Mouse (Mus musculus): Measurements from ENCODE around the gene Sept9.

DNA sequence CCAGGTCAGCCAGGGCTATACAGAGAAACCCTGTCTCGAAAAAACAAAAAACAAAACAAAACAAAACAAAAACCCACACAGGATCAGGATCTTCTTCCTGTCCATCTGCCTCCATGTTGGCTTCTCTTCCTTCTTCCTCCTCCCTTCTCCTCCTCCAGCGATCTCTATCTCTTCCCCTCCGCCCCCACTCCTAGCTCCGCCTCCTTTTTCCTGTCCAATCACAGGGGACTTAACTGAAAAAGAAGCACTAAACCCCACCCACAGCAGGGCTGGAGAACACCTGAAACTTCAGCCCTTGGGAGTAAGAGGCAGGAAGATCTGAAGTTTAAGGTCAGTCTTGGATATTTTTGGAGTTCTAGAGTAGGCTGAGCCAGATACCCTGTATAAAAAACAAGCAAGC is 212.2 kb downstream of the Sept9 start:
- TF ChIP-seq CTCF (IDR thresholded peaks at IDR 0.05; ENCODE audit: low read depth): no peak
- no peak for TF ChIP-seq EP300 (IDR thresholded peaks at IDR 0.05; ENCODE audit: low read depth)
